17 mouse cellular contexts compared by ENCODE assay signal in the genomic region with DNA sequence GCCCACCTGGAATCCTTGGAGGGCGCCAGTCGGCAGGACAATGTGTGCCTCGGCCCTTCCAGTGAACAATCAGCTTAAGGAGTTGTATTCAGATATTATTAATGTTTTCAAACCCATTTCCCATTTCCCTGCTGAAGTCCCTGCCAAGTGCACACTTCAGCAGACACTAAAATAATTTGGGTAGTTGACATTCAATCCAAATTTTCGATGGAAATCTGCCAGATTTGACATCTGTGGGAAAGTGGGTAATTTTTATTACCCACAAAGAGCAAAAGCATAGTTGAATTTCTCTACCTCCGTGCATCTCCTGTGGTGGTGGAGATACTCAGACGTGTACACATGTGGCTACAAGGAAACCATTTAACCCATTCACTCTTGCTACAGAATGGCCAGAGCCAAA.
"Had no signal": no experiment of that assay in that cellular context is flagged by ENCODE, and none has a peak within 500 bp of the region (broad histone marks: within the 10 kb centered on the region; RNA-seq: fewer than 3 reads in every experiment).

No protein-coding gene starts in this region.

- H3K4me2 ChIP-seq: liver, embryonic 11.5 days; liver, embryonic 15.5 days; midbrain, embryonic 11.5 days; midbrain, embryonic 15.5 days; neural tube, embryonic 12.5 days had no signal

- ATAC-seq: midbrain, embryonic 15.5 days had no signal

- H3K27me3 ChIP-seq: liver, embryonic 15.5 days; midbrain, embryonic 15.5 days; neural tube, embryonic 12.5 days had no signal

- H3K9me3 ChIP-seq: limb, embryonic 10.5 days; liver, embryonic 15.5 days; megakaryocyte, embryonic 14.5 days; midbrain, embryonic 15.5 days; neural tube, embryonic 12.5 days had no signal

- H3K9ac ChIP-seq: liver, embryonic 15.5 days; midbrain, embryonic 15.5 days; neural tube, embryonic 12.5 days had no signal

- H3K27ac ChIP-seq: kidney, postnatal 0 days; left cerebral cortex, adult 2 months; limb, embryonic 10.5 days; liver, embryonic 15.5 days; macrophage; midbrain, embryonic 15.5 days; neural tube, embryonic 12.5 days had no signal

- DNase-seq: kidney, adult 11 months; kidney, adult 9 months; kidney, postnatal 36 days; lung, adult 2 months; lung, postnatal 10 days; retina, postnatal 1 day; right cerebral cortex, postnatal 14 days had no signal

- H3K4me3 ChIP-seq: left cerebral cortex, adult 2 months; limb, embryonic 10.5 days; liver, embryonic 15.5 days; megakaryocyte, embryonic 14.5 days; midbrain, embryonic 15.5 days; neural tube, embryonic 12.5 days had no signal

- H3K4me1 ChIP-seq: liver, embryonic 15.5 days; megakaryocyte, embryonic 14.5 days; midbrain, embryonic 15.5 days; neural tube, embryonic 12.5 days had no signal

- H3K36me3 ChIP-seq: limb, embryonic 10.5 days; liver, embryonic 15.5 days; midbrain, embryonic 15.5 days; neural tube, embryonic 12.5 days had no signal
